Mouse (Mus musculus): ENCODE measurements around the gene Nhlrc2. TPM values are rescaled to one million over a fixed set of nuclear protein-coding genes. Genes with fewer than 3 reads are reported as not detected.

Nhlrc2 gene
- polyA plus RNA-seq (2017; shearing (Covaris generic)) = 10 to 100 TPM; 14.3 to 21.8 TPM

DNA sequence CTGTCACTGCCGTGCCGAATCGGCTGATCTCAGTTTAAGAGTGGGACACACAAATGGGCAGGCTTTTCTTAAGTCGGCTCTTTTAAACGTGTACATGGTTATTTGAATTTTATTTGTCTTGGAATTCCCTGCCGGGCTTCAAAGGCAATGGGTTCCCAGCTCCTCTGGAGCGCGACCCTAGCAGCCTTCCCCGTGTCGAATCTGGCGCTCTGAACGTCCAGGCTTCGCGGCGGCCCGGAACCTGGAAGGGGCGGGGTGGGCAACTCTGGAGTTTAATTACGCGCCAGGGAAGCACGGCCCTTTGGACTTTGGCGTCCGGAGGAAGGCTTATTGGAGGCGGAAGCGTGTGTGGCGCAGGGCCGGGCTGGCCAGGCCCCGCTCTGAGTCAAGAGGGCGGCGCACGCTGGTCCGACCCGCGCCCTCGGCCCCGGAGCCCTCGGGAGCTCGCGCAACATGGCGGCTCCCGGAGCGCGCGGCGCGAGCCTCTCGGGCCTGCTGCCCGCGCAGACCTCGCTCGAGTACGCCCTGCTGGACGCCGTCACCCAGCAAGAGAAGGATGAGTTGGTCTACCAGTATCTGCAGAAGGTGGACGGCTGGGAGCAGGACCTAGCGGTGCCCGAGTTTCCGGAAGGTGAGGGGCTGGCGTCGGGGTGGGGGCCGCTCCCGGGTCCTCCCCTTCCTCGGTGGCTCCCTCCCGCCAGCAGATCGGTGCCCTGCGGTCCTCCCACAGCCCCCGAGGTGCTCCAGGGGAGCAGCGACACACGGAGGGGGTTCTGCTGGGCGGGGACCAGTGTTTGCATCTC lies at the start of gene Nhlrc2:
Gene Nhlrc2 (plus strand): TSS at position 32 of the 803 bp plus-strand sequence.

DNA sequence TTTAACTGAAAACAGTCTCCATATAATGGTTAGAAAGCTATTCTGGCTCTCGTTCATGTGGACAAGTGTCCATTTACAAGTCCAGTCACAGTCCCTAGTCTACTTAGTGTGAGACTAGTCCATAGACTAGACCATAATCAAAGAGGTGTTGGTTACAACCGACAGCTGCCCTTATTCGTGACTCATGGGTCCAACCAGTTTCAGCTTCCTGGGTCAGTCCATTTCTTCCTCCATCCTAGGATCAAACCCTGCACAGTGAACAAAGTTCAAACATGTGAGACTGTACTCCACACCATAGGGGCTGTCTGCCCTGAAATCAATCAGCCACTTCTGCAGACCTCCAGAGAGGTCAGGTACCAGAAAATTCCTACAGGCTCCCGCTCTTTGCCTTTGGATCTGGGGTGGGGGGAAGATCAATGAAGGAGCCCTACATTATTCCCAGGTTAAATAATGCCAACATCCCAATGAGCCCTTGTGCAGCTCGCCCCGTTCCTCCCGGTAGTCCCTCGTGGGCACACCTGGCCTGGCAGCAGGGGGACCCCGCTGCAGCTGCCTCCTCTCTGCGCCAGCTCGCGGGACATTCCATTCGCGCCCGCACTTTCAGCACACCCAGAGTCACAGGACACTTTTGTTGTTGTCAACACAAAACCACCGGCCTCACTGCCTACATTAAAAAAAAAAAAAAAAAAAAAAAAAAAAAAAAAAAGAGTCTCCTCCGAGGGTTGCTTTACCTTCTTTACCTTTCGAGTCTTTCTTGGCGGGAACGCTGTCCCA lies 418 bp upstream of the Nhlrc2 start, which contains the start of gene Dclre1a:
Gene Dclre1a (minus strand): TSS at position 767 of the 774 bp plus-strand sequence.

Other genes starting within 250 kb of the Nhlrc2 start
- gene Nrap, start 158.2 kb upstream of the Nhlrc2 start, polyA plus RNA-seq (2017; shearing (Covaris generic)) = under 1 TPM in 1 of 2 experiments, not detected in 1; 0.17 TPM
- 10 to 100 TPM; 47.0 to 70.3 TPM for gene Casp7, start 151.1 kb upstream of the Nhlrc2 start, polyA plus RNA-seq (2017; shearing (Covaris generic))
- under 1 TPM in 1 of 2 experiments, not detected in 1; 0.18 TPM for gene Plekhs1, start 86.6 kb upstream of the Nhlrc2 start, polyA plus RNA-seq (2017; shearing (Covaris generic))
- 10 to 100 TPM in 1 of 2 experiments, 1 to 10 TPM in 1; 6.3 to 10.6 TPM for gene Dclre1a, start within 50 bp of the Nhlrc2 start, polyA plus RNA-seq (2017; shearing (Covaris generic))
- gene Adrb1, start 173.9 kb downstream of the Nhlrc2 start, polyA plus RNA-seq (2017; shearing (Covaris generic)) = under 1 TPM in 1 of 2 experiments, not detected in 1; 0.23 TPM